Mouse (Mus musculus): ENCODE measurements at regions not wholly inside any gene's neighbourhood (a gene's known extent, or its start where the extent isn't known, plus 50 kb on each side); places are given as distances from the start of the nearest gene placed in this dataset.

DNA sequence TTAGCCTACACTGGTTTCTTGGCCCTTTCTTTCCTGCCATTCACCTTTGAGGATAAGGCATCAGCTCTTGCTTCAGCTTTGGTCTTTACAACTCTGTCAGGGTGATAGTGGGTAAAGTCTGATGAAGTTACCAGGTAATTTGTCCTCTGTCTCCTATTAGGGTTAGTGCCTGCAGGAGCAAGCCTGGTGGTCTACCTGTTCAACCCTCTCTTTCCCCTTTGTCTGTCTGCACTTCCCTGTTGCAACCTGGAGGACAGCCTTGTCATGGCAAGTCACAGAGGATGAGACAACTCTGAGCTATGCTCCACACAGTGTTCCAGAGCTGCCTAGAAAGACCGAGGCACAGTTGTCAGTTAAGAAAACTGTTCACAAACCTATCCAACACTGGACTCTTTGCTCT, 319.5 kb downstream of the 4930474N05Rik start:
- ATAC-seq (ENCODE audit: poor library complexity, severe bottlenecking), result no peak
